Mouse (Mus musculus): Measurements from ENCODE around the gene Rdh9.

DNA sequence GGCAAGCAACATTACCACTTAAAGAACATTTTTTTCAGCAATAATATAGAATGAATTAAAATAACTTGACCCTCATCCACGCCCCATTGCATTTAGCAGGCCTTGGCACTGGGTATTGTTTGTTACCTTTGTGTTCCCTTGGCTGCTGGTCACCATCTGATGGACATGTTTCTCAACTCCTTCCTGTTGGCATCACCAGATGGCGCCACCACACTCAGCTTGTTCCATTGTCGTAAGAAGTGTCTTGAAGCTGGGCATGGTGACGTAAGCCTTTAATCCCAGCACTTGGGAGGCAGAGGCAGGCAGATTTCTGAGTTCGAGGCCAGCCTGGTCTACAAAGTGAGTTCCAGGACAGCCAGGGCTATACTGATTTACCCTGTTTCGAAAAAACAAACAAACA, 49.2 kb downstream of the Rdh9 start:
- no peak for TF ChIP-seq TAL1 (IDR thresholded peaks at IDR 0.05; ENCODE audit: low read length)
- no peak for TF ChIP-seq GATA1 (IDR thresholded peaks at IDR 0.05; ENCODE audit: low read length)
